Mouse (Mus musculus) stomach, embryonic 14.5 days (tissue): ENCODE measurements around the gene Atat1. TPM values are rescaled to one million over a fixed set of nuclear protein-coding genes. Genes with fewer than 3 reads are reported as not detected.

Experiments used
- ATAC-seq: fragments of 200-750 bp; cut with Nextera tagmentation; 2 replicates; pipeline ENCODE4 v1.8.0; 2017; ENCODE audit warnings: low read depth, moderate TSS enrichment; ENCODE audit not compliant: insufficient number of reproducible peaks, insufficient read depth, low FRiP score
- H3K27ac ChIP-seq: fragments of 300-500 bp; sonication (generic); 2 replicates; pipeline ENCODE4 v1.5.1; 2014; ENCODE audit warnings: mild to moderate bottlenecking, low read length, moderate library complexity, mixed read lengths
- H3K27me3 ChIP-seq: fragments of 300-500 bp; sonication (generic); 2 replicates; pipeline ENCODE4 v1.6.1; 2014; ENCODE audit warnings: low read length, control low read depth, mixed read lengths; ENCODE audit not compliant: control insufficient read depth, insufficient read depth
- H3K36me3 ChIP-seq: fragments of 300-500 bp; sonication (generic); 2 replicates; pipeline ENCODE4 v1.6.1; 2014; ENCODE audit warnings: mild to moderate bottlenecking, control low read depth, low read length, moderate library complexity, mixed read lengths; ENCODE audit not compliant: control insufficient read depth, insufficient read depth
- H3K4me1 ChIP-seq: fragments of 300-500 bp; sonication (generic); 2 replicates; pipeline ENCODE4 v1.6.1; 2014; ENCODE audit warnings: low read length, control low read depth, mixed read lengths; ENCODE audit not compliant: control insufficient read depth, insufficient read depth
- H3K4me2 ChIP-seq: fragments of 300-500 bp; sonication (generic); replicated peaks from 2 replicates; pipeline ENCODE4 v1.6.1; 2014; ENCODE audit warnings: low read depth, low read length, control low read depth
- H3K4me3 ChIP-seq: fragments of 300-500 bp; sonication (generic); 2 replicates; pipeline ENCODE4 v1.5.1; 2014; ENCODE audit warnings: low read depth, low read length, control low read depth
- H3K9ac ChIP-seq: fragments of 300-500 bp; sonication (generic); replicated peaks from 2 replicates; pipeline ENCODE4 v1.6.1; 2014; ENCODE audit warnings: low read depth, mild to moderate bottlenecking, control low read depth, low read length, moderate library complexity, mixed read lengths
- H3K9me3 ChIP-seq: fragments of 300-500 bp; sonication (generic); 2 replicates; pipeline ENCODE4 v1.6.1; 2016; ENCODE audit warnings: low read depth, low read length, control low read depth; ENCODE audit not compliant: control insufficient read depth
- WGBS: fragments of 180-500 bp; shearing (Covaris S2); extraction: QIAGEN DNeasy Blood & Tissue Kit; methylation state at CpG from one replicate; pipeline ENCODE4 v1.1.7; 2014; 5-methylcytosine and 5-hydroxymethylcytosine counted together
- polyA plus RNA-seq: library from polyadenylated mRNA; unstranded; fragments of >200 nt; fragmentation: Nextera tagmentation; extraction: Ambion mirVana; gene quantifications from 2 replicates; pipeline ENCODE4 v1.2.1, GENCODE M21; 2014

Gene Atat1
- polyA plus RNA-seq, 1 experiment from 2014 or later, result 98.6 TPM

GRCm38 (mm10) chr17:35873774-35874519, 35.9 kb downstream of the Atat1 start:
- 0 out of 2 replicates have a peak, but pooled peaks have one; percentile 25 for ATAC-seq
- Histone ChIP-seq H3K4me3 (no peak overlapping the region), H3K9me3 (no peaks in the 10 kb centered on the region), H3K4me1 (peaks cover 22% of the 10 kb centered on the region; the same call in 1 of the 2 replicates), H3K27me3 (no peaks in the 10 kb centered on the region), H3K27ac (peak overlapping the region; percentile 15; the same call in 1 of the 2 replicates), H3K9ac (peak overlapping the region; percentile 25; the same call in 1 of the 2 replicates), H3K36me3 (peaks cover 12% of the 10 kb centered on the region), H3K4me2 (no peak overlapping the region)
- WGBS, result 28% methylated on average over 21 of the region's 21 CpGs

- peak overlapping the region; percentile 85; the same call in 1 of the 2 replicates for H3K27ac ChIP-seq
- no peak for ATAC-seq
- H3K4me2 ChIP-seq, result peak overlapping the region; percentile 92; the same call in 1 of the 2 replicates
- H3K4me3 ChIP-seq, result peak overlapping the region; percentile 63; the same call in 1 of the 2 replicates
- peaks cover 8% of the 10 kb centered on the region; the same call in 1 of the 2 replicates for H3K36me3 ChIP-seq
- no peak overlapping the region for H3K9ac ChIP-seq
- 68% methylated on average over 8 of the region's 8 CpGs for WGBS
- peaks cover 36% of the 10 kb centered on the region; the same call in 1 of the 2 replicates for H3K4me1 ChIP-seq
- no peaks in the 10 kb centered on the region for H3K9me3 ChIP-seq
- no peaks in the 10 kb centered on the region for H3K27me3 ChIP-seq
Observed at GRCm38 (mm10) chr17:35870884-35871696, 38.8 kb downstream of the Atat1 start.

GRCm38 (mm10) chr17:35870151-35870883, 39.6 kb downstream of the Atat1 start:
- no peaks in the 10 kb centered on the region for H3K27me3 ChIP-seq
- whole genome bisulfite sequencing, result 42% methylated on average over 9 of the region's 9 CpGs
- H3K4me1 ChIP-seq, result peaks cover 36% of the 10 kb centered on the region; the same call in 1 of the 2 replicates
- ATAC-seq, result no peak
- H3K9me3 ChIP-seq, result no peaks in the 10 kb centered on the region
- peak overlapping the region; percentile 63 for H3K4me3 ChIP-seq
- H3K27ac ChIP-seq, result peak overlapping the region; percentile 85
- H3K36me3 ChIP-seq, result peaks cover 5% of the 10 kb centered on the region; the same call in 1 of the 2 replicates
- peak overlapping the region; percentile 92 for H3K4me2 ChIP-seq
- H3K9ac ChIP-seq, result no peak overlapping the region; the same call in 1 of the 2 replicates

DNA sequence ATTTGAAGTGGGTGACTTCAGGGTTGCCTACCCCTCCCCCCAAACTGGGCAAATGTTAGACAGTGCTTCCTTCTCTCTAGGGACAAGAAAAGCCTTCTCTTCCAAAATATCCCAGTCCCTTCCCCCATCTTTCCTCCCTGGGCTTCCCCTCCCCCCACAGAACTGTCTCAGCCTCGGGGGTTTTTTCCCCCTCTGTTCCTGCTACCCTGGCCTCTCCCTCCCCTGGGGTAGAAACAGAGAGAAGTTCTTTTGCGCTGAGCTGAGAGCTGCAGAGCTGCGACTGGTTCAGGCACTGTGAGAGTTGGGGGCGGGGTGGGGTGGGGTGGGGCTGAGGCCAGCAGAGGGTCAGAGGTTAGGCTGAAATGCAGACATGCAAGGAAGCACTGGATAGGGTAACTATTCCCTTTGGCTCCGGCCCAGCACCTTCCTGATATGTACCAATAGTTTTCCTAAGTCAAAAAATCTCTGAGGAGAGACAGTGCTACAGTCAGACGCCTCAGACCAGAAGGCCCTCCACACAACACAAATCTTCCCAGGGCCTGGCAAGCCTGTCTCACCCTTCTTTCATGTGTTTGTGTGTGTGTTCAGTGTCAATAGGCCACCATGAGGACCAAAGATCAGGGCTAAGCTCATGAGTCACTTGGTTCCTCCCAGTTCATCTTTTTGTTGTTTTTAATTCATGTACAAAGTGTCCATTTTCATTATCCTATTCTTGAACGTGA, 40.4 kb downstream of the Atat1 start:
- Histone ChIP-seq H3K4me3 (peak overlapping the region; percentile 63), H3K4me2 (peak overlapping the region; percentile 92), H3K9ac (peak overlapping the region; percentile 74; the same call in 1 of the 2 replicates), H3K36me3 (no peaks in the 10 kb centered on the region), H3K27ac (peak overlapping the region; percentile 85), H3K27me3 (no peaks in the 10 kb centered on the region), H3K4me1 (peaks cover 42% of the 10 kb centered on the region; the same call in 1 of the 2 replicates), H3K9me3 (no peaks in the 10 kb centered on the region)
- ATAC-seq, result 0 out of 2 replicates have a peak, but pooled peaks have one; percentile 15
- WGBS, result 1% methylated on average over 7 of the region's 7 CpGs

DNA sequence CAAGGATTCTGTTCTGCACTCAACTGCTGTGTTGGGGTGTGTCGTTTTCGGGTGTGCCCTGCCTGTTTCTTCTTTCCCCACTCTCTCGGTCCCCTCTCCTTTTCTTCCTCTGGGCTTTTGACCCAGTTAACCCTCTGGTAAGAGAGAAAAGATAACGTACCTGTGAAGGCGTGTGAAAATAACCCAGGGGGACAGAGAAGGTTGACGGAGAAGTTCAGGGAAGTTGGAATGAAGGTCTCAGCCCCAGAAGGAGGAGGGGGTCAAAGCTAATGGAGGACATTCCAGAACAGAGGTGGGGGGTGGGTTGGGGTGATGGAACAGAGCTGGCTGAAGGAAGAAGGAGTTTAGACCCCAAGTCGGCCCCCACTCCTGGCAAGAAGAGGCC, 40.9 kb downstream of the Atat1 start:
- 4% methylated on average over 7 of the region's 7 CpGs for WGBS
- peaks cover 43% of the 10 kb centered on the region; the same call in 1 of the 2 replicates for H3K4me1 ChIP-seq
- ATAC-seq, result no peak

GRCm38 (mm10) chr17:35868165-35868820, 41.6 kb downstream of the Atat1 start:
- Histone ChIP-seq H3K9me3 (no peaks in the 10 kb centered on the region), H3K4me1 (peaks cover 43% of the 10 kb centered on the region; the same call in 1 of the 2 replicates), H3K36me3 (no peaks in the 10 kb centered on the region), H3K27ac (peak overlapping the region; percentile 85), H3K27me3 (no peaks in the 10 kb centered on the region), H3K4me3 (peak overlapping the region; percentile 63), H3K9ac (peak overlapping the region; percentile 74), H3K4me2 (peak overlapping the region; percentile 92)
- 22% methylated on average over 16 of the region's 17 CpGs for WGBS
- ATAC-seq, result no peak

More for the DNA sequence above, 40.9 kb downstream of the Atat1 start:
- H3K9me3 ChIP-seq, result no peaks in the 10 kb centered on the region
- no peaks in the 10 kb centered on the region for H3K36me3 ChIP-seq
- H3K4me2 ChIP-seq, result peak overlapping the region; percentile 92
- peak overlapping the region; percentile 74 for H3K9ac ChIP-seq
- H3K27me3 ChIP-seq, result no peaks in the 10 kb centered on the region
- H3K27ac ChIP-seq, result peak overlapping the region; percentile 85
- peak overlapping the region; percentile 63 for H3K4me3 ChIP-seq
